Mouse (Mus musculus) lung, embryonic 16.5 days (tissue): ENCODE results near the gene Rnf208. TPM values are rescaled to one million over a fixed set of nuclear protein-coding genes. Genes with fewer than 3 reads are reported as not detected.

Source experiments
- ATAC-seq: fragments of 200-750 bp; cut with Nextera tagmentation; 2 replicates; pipeline ENCODE4 v1.8.0; 2017; ENCODE audit warnings: low read depth, mild to moderate bottlenecking, moderate library complexity
- H3K27ac ChIP-seq: fragments of 300-500 bp; sonication (generic); 2 replicates; pipeline ENCODE4 v1.5.1; 2014; ENCODE audit warnings: mild to moderate bottlenecking, control low read depth, low read length
- H3K27me3 ChIP-seq: fragments of 300-500 bp; sonication (generic); 2 replicates; pipeline ENCODE4 v1.6.1; 2014; ENCODE audit warnings: low read depth, low read length, mixed read lengths; ENCODE audit not compliant: control insufficient read depth, insufficient read depth
- H3K36me3 ChIP-seq: fragments of 300-500 bp; sonication (generic); 2 replicates; pipeline ENCODE4 v1.6.1; 2014; ENCODE audit warnings: low read length; ENCODE audit not compliant: control insufficient read depth, insufficient read depth
- H3K4me1 ChIP-seq: fragments of 300-500 bp; sonication (generic); replicated peaks from 2 replicates; pipeline ENCODE4 v1.6.1; 2014; ENCODE audit warnings: low read length, mixed read lengths; ENCODE audit not compliant: control insufficient read depth, insufficient read depth
- H3K4me2 ChIP-seq: fragments of 300-500 bp; sonication (generic); 2 replicates; pipeline ENCODE4 v1.6.1; 2014; ENCODE audit warnings: low read depth, low read length, control low read depth
- H3K4me3 ChIP-seq: fragments of 300-500 bp; sonication (generic); 2 replicates; pipeline ENCODE4 v1.5.1; 2014; ENCODE audit warnings: mild to moderate bottlenecking, low read length, control low read depth
- H3K9ac ChIP-seq: fragments of 300-500 bp; sonication (generic); 2 replicates; pipeline ENCODE4 v1.6.1; 2014; ENCODE audit warnings: low read length, control low read depth
- H3K9me3 ChIP-seq: fragments of 300-500 bp; sonication (generic); 2 replicates; pipeline ENCODE4 v1.6.1; 2016; ENCODE audit warnings: low read length; ENCODE audit not compliant: control insufficient read depth
- WGBS: fragments of 180-500 bp; shearing (Covaris S2); extraction: QIAGEN DNeasy Blood & Tissue Kit; methylation state at CpG from one replicate; pipeline ENCODE4 v1.1.7; 2014; 5-methylcytosine and 5-hydroxymethylcytosine counted together
- polyA plus RNA-seq: library from polyadenylated mRNA; unstranded; fragments of >200 nt; fragmentation: Nextera tagmentation; extraction: Ambion mirVana; gene quantifications from 2 replicates; pipeline ENCODE4 v1.2.1, GENCODE M21; 2015

Gene Rnf208
- polyA plus RNA-seq, 1 experiment from 2014 or later = 9.1 TPM

- Histone ChIP-seq H3K9me3 (no peaks in the 10 kb centered on the region), H3K4me2 (peak overlapping the region; percentile 47), H3K27me3 (peaks cover 46% of the 10 kb centered on the region), H3K9ac (peak overlapping the region; percentile 24; the same call in 1 of the 2 replicates), H3K4me3 (peak overlapping the region; percentile 42), H3K36me3 (peaks cover 1% of the 10 kb centered on the region), H3K27ac (no peak overlapping the region), H3K4me1 (peaks cover 29% of the 10 kb centered on the region)
- no peak for ATAC-seq
- WGBS = 2% methylated on average over 18 of the region's 18 CpGs
Measured at GRCm38 (mm10) chr2:25290816-25291130, 48.7 kb downstream of the Rnf208 start.

- H3K4me1 ChIP-seq = peaks cover 24% of the 10 kb centered on the region
- H3K27me3 ChIP-seq = peaks cover 50% of the 10 kb centered on the region
- peak overlapping the region; percentile 57 for H3K4me2 ChIP-seq
- peak overlapping the region; percentile 42 for H3K4me3 ChIP-seq
- H3K9ac ChIP-seq = peak overlapping the region; percentile 60
- no peak for ATAC-seq
- no peaks in the 10 kb centered on the region for H3K9me3 ChIP-seq
- 10% methylated on average over 32 of the region's 32 CpGs for WGBS
- H3K36me3 ChIP-seq = no peaks in the 10 kb centered on the region
- H3K27ac ChIP-seq = no peak overlapping the region
Measured at GRCm38 (mm10) chr2:25291184-25292053, 49.4 kb downstream of the Rnf208 start.

GRCm38 (mm10) chr2:25292054-25292544, 50.0 kb downstream of the Rnf208 start:
- H3K36me3 ChIP-seq = no peaks in the 10 kb centered on the region
- H3K27me3 ChIP-seq = peaks cover 50% of the 10 kb centered on the region
- peak overlapping the region; percentile 42 for H3K4me3 ChIP-seq
- H3K9me3 ChIP-seq = no peaks in the 10 kb centered on the region
- H3K4me1 ChIP-seq = peaks cover 18% of the 10 kb centered on the region
- peak overlapping the region; percentile 60 for H3K9ac ChIP-seq
- H3K27ac ChIP-seq = no peak overlapping the region
- 7% methylated on average over 37 of the region's 43 CpGs for WGBS
- ATAC-seq = peak; percentile 39
- H3K4me2 ChIP-seq = peak overlapping the region; percentile 57

GRCm38 (mm10) chr2:25292856-25293255, 50.8 kb downstream of the Rnf208 start:
- WGBS = 0% methylated on average over 1 of the region's 1 CpGs
- H3K27ac ChIP-seq = no peak overlapping the region
- H3K9me3 ChIP-seq = no peaks in the 10 kb centered on the region
- H3K27me3 ChIP-seq = peaks cover 50% of the 10 kb centered on the region
- H3K36me3 ChIP-seq = no peaks in the 10 kb centered on the region
- no peak overlapping the region for H3K9ac ChIP-seq
- peaks cover 15% of the 10 kb centered on the region; the same call in 1 of the 2 replicates for H3K4me1 ChIP-seq
- H3K4me3 ChIP-seq = no peak overlapping the region
- no peak overlapping the region for H3K4me2 ChIP-seq
- 0 out of 2 replicates have a peak, but pooled peaks have one; percentile 15 for ATAC-seq

GRCm38 (mm10) chr2:25293706-25294105, 51.7 kb downstream of the Rnf208 start:
- Histone ChIP-seq H3K4me3 (no peak overlapping the region), H3K9ac (no peak overlapping the region), H3K9me3 (no peaks in the 10 kb centered on the region), H3K27ac (no peak overlapping the region), H3K4me1 (peaks cover 15% of the 10 kb centered on the region; the same call in 1 of the 2 replicates), H3K36me3 (no peaks in the 10 kb centered on the region), H3K27me3 (peaks cover 47% of the 10 kb centered on the region), H3K4me2 (no peak overlapping the region)
- 65% methylated on average over 9 of the region's 9 CpGs for WGBS
- no peak for ATAC-seq

Other genes starting within 250 kb of the Rnf208 start
- gene Nsmf, start 187.9 kb upstream of the Rnf208 start, polyA plus RNA-seq = 71.7 and 72.3 TPM in 2 replicates
- gene Entpd8, start 162.0 kb upstream of the Rnf208 start, polyA plus RNA-seq = 0.64 and 0.74 TPM in 2 replicates
- gene Noxa1, start 147.1 kb upstream of the Rnf208 start, polyA plus RNA-seq = 1.7 and 2.6 TPM in 2 replicates
- 9.8 and 10.0 TPM in 2 replicates for gene Nrarp, start 61.5 kb upstream of the Rnf208 start, polyA plus RNA-seq
- 10.0 and 12.5 TPM in 2 replicates for gene Tor4a, start 45.4 kb upstream of the Rnf208 start, polyA plus RNA-seq
- gene Nelfb, start 30.8 kb upstream of the Rnf208 start, polyA plus RNA-seq = 112 and 113 TPM in 2 replicates
- 0.15 TPM in 1 of 2 replicates, not detected in the other for gene Stpg3, start 27.6 kb upstream of the Rnf208 start, polyA plus RNA-seq
- gene Fam166a, start 23.5 kb upstream of the Rnf208 start, polyA plus RNA-seq = 0.68 TPM in 1 of 2 replicates, not detected in the other
- gene Tubb4b, start 17.6 kb upstream of the Rnf208 start, polyA plus RNA-seq = 677 and 731 TPM in 2 replicates
- not detected in 2 replicates for gene Slc34a3, start 7.9 kb upstream of the Rnf208 start, polyA plus RNA-seq
- not detected in 2 replicates for gene Rnf224, start 5.5 kb upstream of the Rnf208 start, polyA plus RNA-seq
- 0.67 TPM in 1 of 2 replicates, not detected in the other for gene Cysrt1, start 197 bp downstream of the Rnf208 start, polyA plus RNA-seq
- 4.5 and 5.9 TPM in 2 replicates for gene AL732309.1, start 4.6 kb downstream of the Rnf208 start, polyA plus RNA-seq
- 20.3 and 22.0 TPM in 2 replicates for gene Tmem203, start 13.2 kb downstream of the Rnf208 start, polyA plus RNA-seq
- 6.4 and 6.5 TPM in 2 replicates for gene Tprn, start 20.4 kb downstream of the Rnf208 start, polyA plus RNA-seq
- 219 and 232 TPM in 2 replicates for gene Ssna1, start 30.2 kb downstream of the Rnf208 start, polyA plus RNA-seq
- 136 and 137 TPM in 2 replicates for gene Anapc2, start 30.2 kb downstream of the Rnf208 start, polyA plus RNA-seq
- not detected in 2 replicates for gene Tmem210, start 45.9 kb downstream of the Rnf208 start, polyA plus RNA-seq
- 6.7 and 9.4 TPM in 2 replicates for gene Lrrc26, start 47.7 kb downstream of the Rnf208 start, polyA plus RNA-seq
- 0.44 and 0.84 TPM in 2 replicates for gene Grin1, start 76.9 kb downstream of the Rnf208 start, polyA plus RNA-seq
- 47.8 and 57.4 TPM in 2 replicates for gene Man1b1, start 90.1 kb downstream of the Rnf208 start, polyA plus RNA-seq
- 15.9 and 18.9 TPM in 2 replicates for gene Dpp7, start 114.1 kb downstream of the Rnf208 start, polyA plus RNA-seq
- 18.8 and 20.2 TPM in 2 replicates for gene Uap1l1, start 123.4 kb downstream of the Rnf208 start, polyA plus RNA-seq
- gene Sapcd2, start 130.1 kb downstream of the Rnf208 start, polyA plus RNA-seq = 39.0 and 39.3 TPM in 2 replicates
- gene Entpd2, start 153.6 kb downstream of the Rnf208 start, polyA plus RNA-seq = 3.6 and 4.8 TPM in 2 replicates
- gene Npdc1, start 157.1 kb downstream of the Rnf208 start, polyA plus RNA-seq = 31.6 and 36.5 TPM in 2 replicates
- gene Fut7, start 181.0 kb downstream of the Rnf208 start, polyA plus RNA-seq = 0.10 and 0.15 TPM in 2 replicates
- 4.9 and 5.4 TPM in 2 replicates for gene Abca2, start 186.4 kb downstream of the Rnf208 start, polyA plus RNA-seq
- gene Clic3, start 214.6 kb downstream of the Rnf208 start, polyA plus RNA-seq = 139 and 180 TPM in 2 replicates
- 37.9 and 44.8 TPM in 2 replicates for gene Paxx, start 218.8 kb downstream of the Rnf208 start, polyA plus RNA-seq
- 10.7 and 16.5 TPM in 2 replicates for gene Ptgds, start 227.8 kb downstream of the Rnf208 start, polyA plus RNA-seq